Mouse (Mus musculus) T-helper 1 cell (primary cell): ENCODE results near the gene Fam19a3.
"Not testable (repeated sequence)": the region's sequence is repeated elsewhere in the genome, so short reads cannot be mapped to it uniquely, and the experiment has no call there.

Experiments used
- in situ Hi-C: fragments of 300-600 bp; cut with MboI, MseI; formaldehyde crosslinking; loops from one replicate; pipeline ENCODE4 v1.15.1; 2025; ENCODE audit warnings: high pct_unique_total_duplicates

Gene Fam19a3

GRCm38 (mm10) chr3:104781471-104781903 lies at the start of gene Fam19a3:
Gene Fam19a3 (minus strand): TSS chr3:104781840.
- in situ Hi-C loops: no loop called here

- in situ Hi-C loops: loop anchor here (5.0 kb wide), 1 partner anchor 635 kb away; no protein-coding TSS in a partner anchor
These were observed 40.8 kb upstream of the Fam19a3 start for GRCm38 (mm10) chr3:104822413-104822812.

GRCm38 (mm10) chr3:104820426-104820825 lies 38.8 kb upstream of the Fam19a3 start:
- in situ Hi-C loops: loop anchor here (5.0 kb wide), 1 partner anchor 637 kb away; no protein-coding TSS in a partner anchor

GRCm38 (mm10) chr3:104818749-104819134 lies 37.1 kb upstream of the Fam19a3 start:
- in situ Hi-C loops: no loop called here

GRCm38 (mm10) chr3:104817991-104818748 lies 36.5 kb upstream of the Fam19a3 start, which contains the start of gene Mov10:
Gene Mov10 (minus strand): TSS chr3:104818563.
- in situ Hi-C loops: no loop called here

GRCm38 (mm10) chr3:104817481-104817990 lies 35.9 kb upstream of the Fam19a3 start:
- in situ Hi-C loops: no loop called here

- in situ Hi-C loops: no loop called here
These were observed 34.5 kb upstream of the Fam19a3 start for GRCm38 (mm10) chr3:104816130-104816529.

- in situ Hi-C loops: no loop called here
These were observed 33.7 kb upstream of the Fam19a3 start for GRCm38 (mm10) chr3:104815346-104815745.

- in situ Hi-C loops: no loop called here
These were observed 33.1 kb upstream of the Fam19a3 start for GRCm38 (mm10) chr3:104814746-104815145.

- in situ Hi-C loops: not testable (repeated sequence)
These were observed 31.6 kb upstream of the Fam19a3 start for GRCm38 (mm10) chr3:104813227-104813626.

GRCm38 (mm10) chr3:104812254-104812653 lies 30.6 kb upstream of the Fam19a3 start:
- in situ Hi-C loops: no loop called here

GRCm38 (mm10) chr3:104811752-104812151 lies 30.1 kb upstream of the Fam19a3 start:
- in situ Hi-C loops: no loop called here

GRCm38 (mm10) chr3:104805539-104805938 lies 23.9 kb upstream of the Fam19a3 start:
- in situ Hi-C loops: no loop called here

- in situ Hi-C loops: no loop called here
These were observed 22.7 kb upstream of the Fam19a3 start for GRCm38 (mm10) chr3:104804312-104804711.

- in situ Hi-C loops: no loop called here
These were observed 19.8 kb upstream of the Fam19a3 start for GRCm38 (mm10) chr3:104801481-104801880.

- in situ Hi-C loops: no loop called here
These were observed 19.0 kb upstream of the Fam19a3 start for GRCm38 (mm10) chr3:104800681-104801080.

GRCm38 (mm10) chr3:104796430-104797082 lies 14.9 kb upstream of the Fam19a3 start:
- in situ Hi-C loops: no loop called here

GRCm38 (mm10) chr3:104795661-104796340 lies 14.2 kb upstream of the Fam19a3 start:
- in situ Hi-C loops: no loop called here

- in situ Hi-C loops: no loop called here
These were observed 13.4 kb upstream of the Fam19a3 start for GRCm38 (mm10) chr3:104794953-104795470.

GRCm38 (mm10) chr3:104793871-104794828 lies 12.5 kb upstream of the Fam19a3 start:
- in situ Hi-C loops: no loop called here
